Mouse (Mus musculus): ENCODE measurements around the gene Arl15. TPM values are rescaled to one million over a fixed set of nuclear protein-coding genes. Genes with fewer than 3 reads are reported as not detected.

Arl15 gene
- polyA plus RNA-seq, 1 experiment, result 10.1 TPM

DNA sequence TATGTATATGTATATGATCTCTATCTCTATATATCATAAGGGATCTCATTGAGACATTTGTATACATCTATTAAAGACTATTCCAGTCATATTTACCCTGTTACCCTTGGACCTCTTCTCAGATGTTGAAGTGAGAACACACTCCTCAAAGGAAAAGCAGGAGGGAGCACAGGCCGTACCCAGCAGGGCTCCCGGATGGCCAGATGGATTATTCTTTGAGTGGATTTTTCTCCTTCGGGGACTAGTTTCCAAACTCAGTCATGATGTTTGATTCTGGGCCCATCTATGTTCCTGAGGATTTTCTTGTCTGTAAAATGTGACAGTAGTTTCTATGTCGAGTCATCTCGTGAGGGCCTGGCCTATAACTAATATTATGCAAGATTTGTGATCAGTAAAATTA is 142.9 kb downstream of the Arl15 start:
- Histone ChIP-seq H3K4me1 (ENCODE audit: control insufficient read depth, insufficient read depth, low read length) (no peaks in the 10 kb centered on the region), H3K4me3 (ENCODE audit: insufficient read depth, low read length) (no peak overlapping the region), H3K27ac (ENCODE audit: insufficient read depth, low read depth, low read length) (no peak overlapping the region)
- TF ChIP-seq CTCF (IDR thresholded peaks at IDR 0.05; ENCODE audit: low read depth, low read length) (no peak), POLR2A (IDR thresholded peaks at IDR 0.05; ENCODE audit: borderline replicate concordance, low read depth, low read length) (no peak)

GRCm38 (mm10) chr13:113938561-113938960 is 144.3 kb downstream of the Arl15 start:
- Histone ChIP-seq H3K4me1 (ENCODE audit: control insufficient read depth, insufficient read depth, low read length) (no peaks in the 10 kb centered on the region), H3K27ac (ENCODE audit: insufficient read depth, low read depth, low read length) (no peak overlapping the region), H3K4me3 (ENCODE audit: insufficient read depth, low read length) (no peak overlapping the region)
- TF ChIP-seq CTCF (IDR thresholded peaks at IDR 0.05; ENCODE audit: low read depth, low read length), result no peak
- no peak for TF ChIP-seq POLR2A (IDR thresholded peaks at IDR 0.05; ENCODE audit: borderline replicate concordance, low read depth, low read length)

DNA sequence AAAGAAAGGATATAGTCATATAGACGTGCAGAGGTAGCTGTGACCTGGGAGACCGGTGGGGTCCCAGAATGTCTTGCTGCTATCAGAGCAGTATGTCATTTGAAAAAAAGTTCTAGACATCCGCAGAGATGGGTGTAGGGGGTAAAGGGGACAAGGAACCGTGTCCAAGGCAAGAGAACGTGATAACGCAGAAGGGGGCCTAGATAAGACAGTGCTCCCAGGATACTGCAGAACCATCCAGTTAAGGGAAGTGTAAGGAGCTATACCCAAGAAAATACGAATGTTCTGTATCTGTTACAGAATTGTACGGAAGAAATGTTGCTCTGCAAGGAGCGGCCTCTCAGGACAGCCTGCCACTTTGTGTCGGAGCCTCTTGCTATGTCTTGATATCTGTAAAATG is 144.8 kb downstream of the Arl15 start:
- TF ChIP-seq CTCF (IDR thresholded peaks at IDR 0.05; ENCODE audit: low read depth, low read length), result no peak
- no peak for TF ChIP-seq POLR2A (IDR thresholded peaks at IDR 0.05; ENCODE audit: borderline replicate concordance, low read depth, low read length)
- H3K4me3 ChIP-seq (ENCODE audit: insufficient read depth, low read length), result no peak overlapping the region
- no peaks in the 10 kb centered on the region for H3K4me1 ChIP-seq (ENCODE audit: control insufficient read depth, insufficient read depth, low read length)
- H3K27ac ChIP-seq (ENCODE audit: insufficient read depth, low read depth, low read length), result no peak overlapping the region

- no peak overlapping the region for H3K4me3 ChIP-seq (ENCODE audit: insufficient read depth, low read length)
- H3K27ac ChIP-seq (ENCODE audit: insufficient read depth, low read depth, low read length), result no peak overlapping the region
- TF ChIP-seq CTCF (IDR thresholded peaks at IDR 0.05; ENCODE audit: low read depth, low read length), result no peak
- TF ChIP-seq POLR2A (IDR thresholded peaks at IDR 0.05; ENCODE audit: borderline replicate concordance, low read depth, low read length), result no peak
- no peaks in the 10 kb centered on the region for H3K4me1 ChIP-seq (ENCODE audit: control insufficient read depth, insufficient read depth, low read length)
Measured at GRCm38 (mm10) chr13:113939681-113940080, 145.4 kb downstream of the Arl15 start.

GRCm38 (mm10) chr13:113940151-113940550 is 145.8 kb downstream of the Arl15 start:
- H3K4me1 ChIP-seq (ENCODE audit: control insufficient read depth, insufficient read depth, low read length), result no peaks in the 10 kb centered on the region
- H3K4me3 ChIP-seq (ENCODE audit: insufficient read depth, low read length), result no peak overlapping the region
- no peak overlapping the region for H3K27ac ChIP-seq (ENCODE audit: insufficient read depth, low read depth, low read length)
- TF ChIP-seq POLR2A (IDR thresholded peaks at IDR 0.05; ENCODE audit: borderline replicate concordance, low read depth, low read length), result no peak
- TF ChIP-seq CTCF (IDR thresholded peaks at IDR 0.05; ENCODE audit: low read depth, low read length), result no peak

GRCm38 (mm10) chr13:113941943-113942342 is 147.6 kb downstream of the Arl15 start:
- no peaks in the 10 kb centered on the region for H3K4me1 ChIP-seq (ENCODE audit: control insufficient read depth, insufficient read depth, low read length)
- no peak for TF ChIP-seq CTCF (IDR thresholded peaks at IDR 0.05; ENCODE audit: low read depth, low read length)
- TF ChIP-seq POLR2A (IDR thresholded peaks at IDR 0.05; ENCODE audit: borderline replicate concordance, low read depth, low read length), result no peak

GRCm38 (mm10) chr13:113947546-113947945 is 153.2 kb downstream of the Arl15 start:
- Histone ChIP-seq H3K4me1 (ENCODE audit: control insufficient read depth, insufficient read depth, low read length) (peaks cover 4% of the 10 kb centered on the region; the same call in 1 of the 2 replicates), H3K27ac (ENCODE audit: insufficient read depth, low read depth, low read length) (no peak overlapping the region), H3K4me3 (ENCODE audit: insufficient read depth, low read length) (no peak overlapping the region)
- TF ChIP-seq POLR2A (IDR thresholded peaks at IDR 0.05; ENCODE audit: borderline replicate concordance, low read depth, low read length) (no peak), CTCF (IDR thresholded peaks at IDR 0.05; ENCODE audit: low read depth, low read length) (no peak)

More at GRCm38 (mm10) chr13:113941943-113942342, 147.6 kb downstream of the Arl15 start:
- H3K27ac ChIP-seq (ENCODE audit: insufficient read depth, low read depth, low read length), result no peak overlapping the region
- H3K4me3 ChIP-seq (ENCODE audit: insufficient read depth, low read length), result no peak overlapping the region

DNA sequence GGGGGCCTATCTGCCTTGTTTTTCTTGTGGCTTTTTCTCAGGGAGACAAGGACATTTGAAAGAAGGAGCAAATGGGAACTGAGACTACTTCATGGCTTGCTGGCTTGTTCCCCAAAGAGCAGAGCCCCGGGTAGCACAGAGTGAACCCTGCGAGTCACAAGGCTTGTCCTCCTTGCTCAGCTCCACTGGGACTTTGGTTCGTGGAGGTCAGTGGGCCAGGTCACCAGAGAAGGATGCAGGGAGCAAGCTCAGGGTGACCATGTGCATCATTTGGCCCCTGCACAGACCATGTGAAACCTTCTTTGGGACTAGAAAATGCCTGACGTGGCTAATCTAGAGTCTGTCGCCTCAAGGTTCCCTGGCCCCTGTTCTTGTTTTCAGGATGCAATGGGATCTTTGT is 155.4 kb downstream of the Arl15 start:
- H3K4me1 ChIP-seq (ENCODE audit: control insufficient read depth, insufficient read depth, low read length), result peaks cover 4% of the 10 kb centered on the region; the same call in 1 of the 2 replicates
- TF ChIP-seq CTCF (IDR thresholded peaks at IDR 0.05; ENCODE audit: low read depth, low read length), result no peak
- no peak for TF ChIP-seq POLR2A (IDR thresholded peaks at IDR 0.05; ENCODE audit: borderline replicate concordance, low read depth, low read length)
- H3K27ac ChIP-seq (ENCODE audit: insufficient read depth, low read depth, low read length), result no peak overlapping the region
- H3K4me3 ChIP-seq (ENCODE audit: insufficient read depth, low read length), result no peak overlapping the region

DNA sequence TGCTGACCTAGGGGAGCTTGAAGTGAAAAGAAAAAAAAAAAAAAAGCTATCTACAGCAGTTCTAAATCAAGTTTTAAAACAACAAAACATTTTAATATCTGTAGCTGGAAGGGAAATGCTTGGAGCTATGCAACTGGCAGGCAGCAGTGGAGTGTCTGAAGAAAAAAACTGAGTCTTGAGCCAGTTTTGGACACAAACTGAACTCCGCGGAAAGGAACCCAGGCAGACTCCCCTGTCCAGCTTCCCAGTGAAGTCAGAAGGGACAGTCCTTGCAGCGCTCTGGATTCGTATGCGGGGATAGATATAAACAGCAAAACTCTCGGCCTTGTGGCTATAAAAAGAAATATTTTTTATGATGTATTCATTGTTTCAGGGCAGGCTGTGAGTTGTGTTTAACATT is 155.8 kb downstream of the Arl15 start:
- peaks cover 4% of the 10 kb centered on the region; the same call in 1 of the 2 replicates for H3K4me1 ChIP-seq (ENCODE audit: control insufficient read depth, insufficient read depth, low read length)
- no peak overlapping the region for H3K27ac ChIP-seq (ENCODE audit: insufficient read depth, low read depth, low read length)
- no peak overlapping the region for H3K4me3 ChIP-seq (ENCODE audit: insufficient read depth, low read length)
- TF ChIP-seq POLR2A (IDR thresholded peaks at IDR 0.05; ENCODE audit: borderline replicate concordance, low read depth, low read length) (no peak), CTCF (IDR thresholded peaks at IDR 0.05; ENCODE audit: low read depth, low read length) (no peak)

GRCm38 (mm10) chr13:113957438-113957837 is 163.1 kb downstream of the Arl15 start:
- H3K27ac ChIP-seq (ENCODE audit: insufficient read depth, low read depth, low read length), result no peak overlapping the region
- H3K4me1 ChIP-seq (ENCODE audit: control insufficient read depth, insufficient read depth, low read length), result peaks cover 4% of the 10 kb centered on the region
- no peak overlapping the region for H3K4me3 ChIP-seq (ENCODE audit: insufficient read depth, low read length)
- no peak for TF ChIP-seq CTCF (IDR thresholded peaks at IDR 0.05; ENCODE audit: low read depth, low read length)
- no peak for TF ChIP-seq POLR2A (IDR thresholded peaks at IDR 0.05; ENCODE audit: borderline replicate concordance, low read depth, low read length)

GRCm38 (mm10) chr13:113964945-113965344 is 170.6 kb downstream of the Arl15 start:
- Histone ChIP-seq H3K27ac (ENCODE audit: insufficient read depth, low read depth, low read length) (no peak overlapping the region), H3K4me3 (ENCODE audit: insufficient read depth, low read length) (no peak overlapping the region), H3K4me1 (ENCODE audit: control insufficient read depth, insufficient read depth, low read length) (no peaks in the 10 kb centered on the region)
- TF ChIP-seq CTCF (IDR thresholded peaks at IDR 0.05; ENCODE audit: low read depth, low read length), result no peak
- TF ChIP-seq POLR2A (IDR thresholded peaks at IDR 0.05; ENCODE audit: borderline replicate concordance, low read depth, low read length), result no peak
